Mouse (Mus musculus) hindbrain, embryonic 15.5 days (tissue): ENCODE measurements around the gene Lrrfip1. TPM values are rescaled to one million over a fixed set of nuclear protein-coding genes. Genes with fewer than 3 reads are reported as not detected.
A peak's percentile ranks its signal among the peaks of the same experiment; 100 is the strongest.

ENCODE experiments used
- ATAC-seq: fragments of 200-750 bp; cut with Nextera tagmentation; 2 replicates; pipeline ENCODE4 v1.8.0; 2017; ENCODE audit warnings: low read depth, moderate number of reproducible peaks, moderate TSS enrichment; ENCODE audit not compliant: low FRiP score
- H3K27ac ChIP-seq: fragments of 300-500 bp; sonication (generic); replicated peaks from 2 replicates; pipeline ENCODE4 v1.5.1; 2015; ENCODE audit warnings: mild to moderate bottlenecking, inconsistent platforms
- H3K27me3 ChIP-seq: fragments of 300-500 bp; sonication (generic); 2 replicates; pipeline ENCODE4 v1.6.1; 2015; ENCODE audit warnings: control low read depth, inconsistent platforms
- H3K36me3 ChIP-seq: fragments of 300-500 bp; sonication (generic); 2 replicates; pipeline ENCODE4 v1.6.1; 2015; ENCODE audit warnings: control low read depth, inconsistent platforms
- H3K4me1 ChIP-seq: fragments of 300-500 bp; sonication (generic); replicated peaks from 2 replicates; pipeline ENCODE4 v1.6.1; 2015; ENCODE audit warnings: control low read depth, inconsistent platforms
- H3K4me2 ChIP-seq: fragments of 300-500 bp; sonication (generic); 2 replicates; pipeline ENCODE4 v1.6.1; 2015; ENCODE audit warnings: moderate library complexity, mild to moderate bottlenecking, inconsistent platforms
- H3K4me3 ChIP-seq: fragments of 300-500 bp; sonication (generic); 2 replicates; pipeline ENCODE4 v1.5.1; 2015; ENCODE audit warnings: mild to moderate bottlenecking, inconsistent platforms
- H3K9ac ChIP-seq: fragments of 300-500 bp; sonication (generic); 2 replicates; pipeline ENCODE4 v1.6.1; 2015; ENCODE audit warnings: inconsistent platforms
- H3K9me3 ChIP-seq: fragments of 300-500 bp; sonication (generic); 2 replicates; pipeline ENCODE4 v1.6.1; 2016; ENCODE audit warnings: control low read depth, inconsistent platforms
- WGBS: fragments of 180-500 bp; shearing (Covaris S2); methylation state at CpG from one replicate; pipeline ENCODE4 v1.1.7; 2015; 5-methylcytosine and 5-hydroxymethylcytosine counted together
- polyA plus RNA-seq: library from polyadenylated mRNA; unstranded; fragments of >200 nt; fragmentation: Nextera tagmentation; extraction: Ambion mirVana; gene quantifications from 2 replicates; pipeline ENCODE4 v1.2.1, GENCODE M21; 2015

The Lrrfip1 gene
- polyA plus RNA-seq, 1 experiment from 2014 or later: 41.5 TPM

GRCm38 (mm10) chr1:90969881-90970390 is 28.6 kb upstream of the Lrrfip1 start:
- Histone ChIP-seq H3K27me3 (0 out of 2 replicates have a peak, but pooled peaks cover 7% of the 10 kb centered on the region), H3K36me3 (no peaks in the 10 kb centered on the region), H3K4me1 (peaks cover 22% of the 10 kb centered on the region), H3K27ac (no peak overlapping the region), H3K9me3 (no peaks in the 10 kb centered on the region), H3K4me3 (no peak overlapping the region), H3K4me2 (no peak overlapping the region), H3K9ac (no peak overlapping the region)
- WGBS: 78% methylated on average over 10 of the region's 10 CpGs
- ATAC-seq: no peak

GRCm38 (mm10) chr1:90972911-90973573 is 25.5 kb upstream of the Lrrfip1 start:
- H3K4me1 ChIP-seq: peaks cover 31% of the 10 kb centered on the region
- H3K9me3 ChIP-seq: no peaks in the 10 kb centered on the region
- ATAC-seq: peak; percentile 83
- H3K4me3 ChIP-seq: no peak overlapping the region
- H3K36me3 ChIP-seq: no peaks in the 10 kb centered on the region
- no peak overlapping the region for H3K27ac ChIP-seq
- no peak overlapping the region for H3K4me2 ChIP-seq
- WGBS: 17% methylated on average over 9 of the region's 9 CpGs
- H3K9ac ChIP-seq: no peak overlapping the region
- 0 out of 2 replicates have a peak, but pooled peaks cover 7% of the 10 kb centered on the region for H3K27me3 ChIP-seq

GRCm38 (mm10) chr1:90973574-90973911 is 25.0 kb upstream of the Lrrfip1 start:
- 78% methylated on average over 2 of the region's 2 CpGs for WGBS
- Histone ChIP-seq H3K4me1 (peaks cover 31% of the 10 kb centered on the region), H3K27ac (no peak overlapping the region), H3K4me3 (no peak overlapping the region), H3K4me2 (no peak overlapping the region), H3K9me3 (no peaks in the 10 kb centered on the region), H3K27me3 (0 out of 2 replicates have a peak, but pooled peaks cover 7% of the 10 kb centered on the region), H3K36me3 (no peaks in the 10 kb centered on the region), H3K9ac (no peak overlapping the region)
- peak; percentile 47 for ATAC-seq

- Histone ChIP-seq H3K9me3 (no peaks in the 10 kb centered on the region), H3K9ac (no peak overlapping the region), H3K4me1 (peaks cover 31% of the 10 kb centered on the region), H3K4me3 (0 out of 2 replicates have a peak overlapping the region, but pooled peaks have one; percentile 5), H3K27ac (no peak overlapping the region), H3K4me2 (peak overlapping the region; percentile 39), H3K27me3 (0 out of 2 replicates have a peak, but pooled peaks cover 7% of the 10 kb centered on the region), H3K36me3 (no peaks in the 10 kb centered on the region)
- 3% methylated on average over 12 of the region's 12 CpGs for WGBS
- ATAC-seq: peak; percentile 79
Measured at GRCm38 (mm10) chr1:90974906-90975649, 23.5 kb upstream of the Lrrfip1 start.

GRCm38 (mm10) chr1:90975960-90976359 is 22.6 kb upstream of the Lrrfip1 start:
- H3K4me2 ChIP-seq: no peak overlapping the region
- no peaks in the 10 kb centered on the region for H3K9me3 ChIP-seq
- no peak overlapping the region for H3K27ac ChIP-seq
- no peak overlapping the region for H3K9ac ChIP-seq
- no peak overlapping the region for H3K4me3 ChIP-seq
- no peaks in the 10 kb centered on the region for H3K36me3 ChIP-seq
- H3K4me1 ChIP-seq: peaks cover 31% of the 10 kb centered on the region
- 38% methylated on average over 4 of the region's 4 CpGs for WGBS
- H3K27me3 ChIP-seq: 0 out of 2 replicates have a peak, but pooled peaks cover 7% of the 10 kb centered on the region
- ATAC-seq: no peak

GRCm38 (mm10) chr1:90980638-90981330 is 17.8 kb upstream of the Lrrfip1 start:
- Histone ChIP-seq H3K27me3 (no peaks in the 10 kb centered on the region), H3K4me3 (no peak overlapping the region), H3K4me2 (no peak overlapping the region), H3K27ac (no peak overlapping the region), H3K4me1 (peaks cover under 1% of the 10 kb centered on the region), H3K9me3 (no peaks in the 10 kb centered on the region), H3K36me3 (no peaks in the 10 kb centered on the region), H3K9ac (no peak overlapping the region)
- 85% methylated on average over 10 of the region's 10 CpGs for WGBS
- ATAC-seq: no peak

- no peaks in the 10 kb centered on the region for H3K4me1 ChIP-seq
- 74% methylated on average over 3 of the region's 3 CpGs for WGBS
- ATAC-seq: no peak
- H3K36me3 ChIP-seq: no peaks in the 10 kb centered on the region
- H3K9ac ChIP-seq: no peak overlapping the region
- no peaks in the 10 kb centered on the region for H3K27me3 ChIP-seq
- H3K9me3 ChIP-seq: no peaks in the 10 kb centered on the region
- no peak overlapping the region for H3K27ac ChIP-seq
- no peak overlapping the region for H3K4me3 ChIP-seq
- H3K4me2 ChIP-seq: no peak overlapping the region
Measured at GRCm38 (mm10) chr1:90981346-90981745, 17.2 kb upstream of the Lrrfip1 start.

GRCm38 (mm10) chr1:90995916-90996315 is 2.6 kb upstream of the Lrrfip1 start:
- H3K27ac ChIP-seq: no peak overlapping the region
- no peak for ATAC-seq
- H3K9ac ChIP-seq: no peak overlapping the region
- no peaks in the 10 kb centered on the region for H3K36me3 ChIP-seq
- H3K4me2 ChIP-seq: no peak overlapping the region
- H3K4me3 ChIP-seq: no peak overlapping the region
- H3K9me3 ChIP-seq: no peaks in the 10 kb centered on the region
- peaks cover 20% of the 10 kb centered on the region for H3K4me1 ChIP-seq
- 91% methylated on average over 1 of the region's 1 CpGs for WGBS
- H3K27me3 ChIP-seq: no peaks in the 10 kb centered on the region

- WGBS: 85% methylated on average over 4 of the region's 4 CpGs
- H3K27me3 ChIP-seq: no peaks in the 10 kb centered on the region
- no peak overlapping the region for H3K9ac ChIP-seq
- no peak overlapping the region for H3K27ac ChIP-seq
- peaks cover 29% of the 10 kb centered on the region for H3K4me1 ChIP-seq
- H3K4me3 ChIP-seq: no peak overlapping the region
- no peaks in the 10 kb centered on the region for H3K36me3 ChIP-seq
- no peak overlapping the region for H3K4me2 ChIP-seq
- H3K9me3 ChIP-seq: no peaks in the 10 kb centered on the region
- no peak for ATAC-seq
Measured at GRCm38 (mm10) chr1:90997136-90997535, 1.4 kb upstream of the Lrrfip1 start.

- Histone ChIP-seq H3K27ac (no peak overlapping the region), H3K4me2 (peak overlapping the region; percentile 90), H3K4me3 (peak overlapping the region; percentile 62), H3K27me3 (no peaks in the 10 kb centered on the region), H3K9me3 (no peaks in the 10 kb centered on the region), H3K4me1 (peaks cover 29% of the 10 kb centered on the region), H3K36me3 (no peaks in the 10 kb centered on the region), H3K9ac (no peak overlapping the region)
- WGBS: 92% methylated on average over 5 of the region's 5 CpGs
- ATAC-seq: no peak
Measured at GRCm38 (mm10) chr1:90997641-90998040, 896 bp upstream of the Lrrfip1 start.

GRCm38 (mm10) chr1:90998891-90999611 is 514 bp downstream of the Lrrfip1 start:
- Histone ChIP-seq H3K4me3 (peak overlapping the region; percentile 62), H3K27me3 (no peaks in the 10 kb centered on the region), H3K9ac (peak overlapping the region; percentile 79), H3K9me3 (no peaks in the 10 kb centered on the region), H3K27ac (peak overlapping the region; percentile 73), H3K4me2 (peak overlapping the region; percentile 90), H3K36me3 (no peaks in the 10 kb centered on the region), H3K4me1 (peaks cover 29% of the 10 kb centered on the region)
- peak; percentile 77 for ATAC-seq
- under 1% methylated on average over 24 of the region's 41 CpGs for WGBS
